Mouse (Mus musculus) heart, postnatal 0 days (tissue): Measurements from ENCODE around the gene Slc4a10.

ENCODE experiments used
- CTCF ChIP-seq: IDR thresholded peaks from 2 replicates; pipeline ENCODE4 v1.5.1; 2016; ENCODE audit warnings: antibody characterized with exemption, control low read depth, low read depth
- EP300 ChIP-seq: IDR thresholded peaks from 2 replicates; pipeline ENCODE4 v1.6.1; 2016; ENCODE audit warnings: antibody characterized with exemption, low read depth

DNA sequence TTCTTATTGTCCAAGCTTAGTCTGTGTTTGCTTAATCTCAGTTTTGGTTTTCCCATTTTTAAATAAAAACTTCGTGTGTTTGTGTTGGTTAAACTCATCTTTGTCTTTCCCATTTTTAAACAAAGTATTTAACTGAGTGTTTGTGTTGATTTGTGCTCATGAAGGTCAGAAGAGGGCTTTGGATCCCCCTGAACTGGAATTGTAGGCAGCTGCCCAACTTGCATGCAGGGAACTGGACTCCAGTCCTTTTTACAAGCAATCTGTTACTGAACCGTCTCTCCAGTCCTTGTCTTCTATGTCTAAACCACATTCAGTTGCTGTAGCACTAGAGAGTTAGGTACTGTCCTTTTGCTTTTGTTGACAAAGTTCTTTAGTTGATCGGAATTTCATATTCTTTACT lies 41.3 kb downstream of the Slc4a10 start:
- TF ChIP-seq CTCF (no peak), EP300 (no peak)
